In the genomic region with DNA sequence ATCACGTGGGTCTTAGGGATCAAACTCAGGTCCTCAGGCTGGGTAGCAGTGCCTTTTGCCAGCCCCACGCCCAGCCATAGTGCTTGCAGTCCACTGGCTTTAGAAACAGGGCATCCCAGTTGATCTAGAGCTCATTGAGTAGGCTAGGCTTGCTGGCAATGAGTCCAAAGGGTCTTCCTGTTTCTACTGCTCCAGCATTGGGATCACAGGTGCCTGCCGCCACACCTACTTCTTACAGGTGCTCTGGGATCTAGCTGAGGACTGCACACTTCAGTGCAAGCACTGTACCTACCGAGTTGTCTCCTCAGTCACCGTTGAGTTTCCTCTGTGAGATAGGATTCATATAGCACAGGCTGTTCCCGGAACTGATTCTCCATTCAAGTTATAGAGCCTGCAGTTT, we compare ENCODE assay signal across 26 mouse cellular contexts.
"Had no signal": no experiment of that assay in that cellular context is flagged by ENCODE, and none has a peak within 500 bp of the region (broad histone marks: within the 10 kb centered on the region; RNA-seq: fewer than 3 reads in every experiment).

No protein-coding gene starts in this region.

- H3K27ac ChIP-seq: gastrocnemius, adult 2 months; heart, adult 2 months; hindbrain, embryonic 10.5 days; hindbrain, embryonic 12.5 days; hindbrain, embryonic 14.5 days; kidney, embryonic 15.5 days; kidney, postnatal 0 days; layer of hippocampus, adult 2 months; left cerebral cortex, adult 2 months; limb, embryonic 10.5 days; limb, embryonic 12.5 days had no signal

- ATAC-seq: forebrain, embryonic 16.5 days; hindbrain, embryonic 16.5 days; inflammation-experienced regulatory T-cells, adult 6 months had no signal

- DNase-seq: gastrocnemius, adult 2 months; gastrocnemius, postnatal 10 days; gastrocnemius, postnatal 25 days; heart, adult 2 months; heart, postnatal 14 days; heart, postnatal 4 days; kidney, adult 11 months; kidney, adult 2 months; kidney, adult 9 months; kidney, postnatal 14 days; kidney, postnatal 4 days; liver had no signal

- H3K4me2 ChIP-seq: heart, embryonic 12.5 days; hindbrain, embryonic 12.5 days; hindbrain, embryonic 14.5 days; kidney, embryonic 15.5 days; limb, embryonic 12.5 days; liver, embryonic 11.5 days had no signal

- H3K4me3 ChIP-seq: gastrocnemius, adult 2 months; heart, adult 2 months; heart, embryonic 12.5 days; hindbrain, embryonic 10.5 days; hindbrain, embryonic 12.5 days; kidney, embryonic 15.5 days; layer of hippocampus, adult 2 months; left cerebral cortex, adult 2 months; limb, embryonic 10.5 days; limb, embryonic 12.5 days had no signal

- H3K36me3 ChIP-seq: hindbrain, embryonic 12.5 days; limb, embryonic 12.5 days had no signal

- H3K9me3 ChIP-seq: heart, embryonic 12.5 days; hindbrain, embryonic 10.5 days; hindbrain, embryonic 12.5 days; kidney, embryonic 15.5 days; limb, embryonic 10.5 days; limb, embryonic 12.5 days had no signal

- H3K9ac ChIP-seq: heart, embryonic 12.5 days; hindbrain, embryonic 12.5 days; hindbrain, embryonic 14.5 days; kidney, embryonic 15.5 days; limb, embryonic 12.5 days had no signal

- H3K4me1 ChIP-seq: hindbrain, embryonic 10.5 days; hindbrain, embryonic 12.5 days; kidney, embryonic 15.5 days; limb, embryonic 10.5 days had no signal

- H3K27me3 ChIP-seq: heart, embryonic 12.5 days; hindbrain, embryonic 12.5 days; kidney, embryonic 15.5 days; limb, embryonic 12.5 days had no signal
